Mouse (Mus musculus): Measurements from ENCODE around the gene Chkb.

GRCm38 (mm10) chr15:89454857-89455256 lies 25.1 kb upstream of the Chkb start:
- TF ChIP-seq POLR2A (IDR thresholded peaks at IDR 0.05; ENCODE audit: low read depth, low read length) (no peak), CTCF (IDR thresholded peaks at IDR 0.05; ENCODE audit: borderline replicate concordance, insufficient read depth, low read length) (no peak)
